Mouse (Mus musculus): ENCODE measurements around the gene Nfix. TPM values are rescaled to one million over a fixed set of nuclear protein-coding genes. Genes with fewer than 3 reads are reported as not detected.

Gene Nfix
- polyA plus RNA-seq, 1 experiment, result 1.2 TPM

DNA sequence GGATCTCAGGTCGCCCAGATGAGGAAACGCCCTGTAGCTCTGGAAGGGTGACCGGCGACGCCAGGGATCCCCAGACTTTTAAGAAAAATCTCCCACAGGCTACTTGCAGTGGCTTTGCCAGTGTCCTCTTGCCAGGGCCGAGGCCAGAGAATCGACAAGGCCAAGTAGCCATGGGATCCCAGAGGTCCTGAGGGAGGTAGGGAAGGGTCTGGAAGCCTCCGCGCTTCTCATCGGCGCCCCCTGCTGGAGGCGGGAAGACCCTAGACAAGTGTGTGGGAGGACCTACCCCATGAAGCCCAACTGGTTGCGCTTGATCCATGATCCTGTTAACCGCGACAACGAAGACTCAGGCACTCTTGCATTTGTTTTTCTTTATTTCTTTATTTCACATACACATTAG is 95.8 kb downstream of the Nfix start:
- peaks cover 3% of the 10 kb centered on the region for H3K36me3 ChIP-seq (ENCODE audit: control insufficient read depth, insufficient read depth, low read length, poor library complexity, severe bottlenecking)
- TF ChIP-seq CTCF (IDR thresholded peaks at IDR 0.05; ENCODE audit: low read depth, low read length) (peak; percentile 94), POLR2A (IDR thresholded peaks at IDR 0.05; ENCODE audit: insufficient read depth, low read length) (no peak)
- peak overlapping the region; percentile 35 for H3K4me3 ChIP-seq (ENCODE audit: low read depth, low read length)
- peaks cover 22% of the 10 kb centered on the region for H3K27me3 ChIP-seq (ENCODE audit: control insufficient read depth, insufficient read depth, low read length, poor library complexity, severe bottlenecking)
- H3K4me1 ChIP-seq (ENCODE audit: control insufficient read depth, insufficient read depth, low read length), result no peaks in the 10 kb centered on the region
- no peak overlapping the region for H3K27ac ChIP-seq (ENCODE audit: insufficient read depth, low read length)
- peak overlapping the region; percentile 38 for H3K9ac ChIP-seq (ENCODE audit: low read depth, poor library complexity, severe bottlenecking)
- no peaks in the 10 kb centered on the region for H3K9me3 ChIP-seq (replicated peaks; ENCODE audit: control insufficient read depth, insufficient read depth, low read length, poor library complexity, severe bottlenecking)

DNA sequence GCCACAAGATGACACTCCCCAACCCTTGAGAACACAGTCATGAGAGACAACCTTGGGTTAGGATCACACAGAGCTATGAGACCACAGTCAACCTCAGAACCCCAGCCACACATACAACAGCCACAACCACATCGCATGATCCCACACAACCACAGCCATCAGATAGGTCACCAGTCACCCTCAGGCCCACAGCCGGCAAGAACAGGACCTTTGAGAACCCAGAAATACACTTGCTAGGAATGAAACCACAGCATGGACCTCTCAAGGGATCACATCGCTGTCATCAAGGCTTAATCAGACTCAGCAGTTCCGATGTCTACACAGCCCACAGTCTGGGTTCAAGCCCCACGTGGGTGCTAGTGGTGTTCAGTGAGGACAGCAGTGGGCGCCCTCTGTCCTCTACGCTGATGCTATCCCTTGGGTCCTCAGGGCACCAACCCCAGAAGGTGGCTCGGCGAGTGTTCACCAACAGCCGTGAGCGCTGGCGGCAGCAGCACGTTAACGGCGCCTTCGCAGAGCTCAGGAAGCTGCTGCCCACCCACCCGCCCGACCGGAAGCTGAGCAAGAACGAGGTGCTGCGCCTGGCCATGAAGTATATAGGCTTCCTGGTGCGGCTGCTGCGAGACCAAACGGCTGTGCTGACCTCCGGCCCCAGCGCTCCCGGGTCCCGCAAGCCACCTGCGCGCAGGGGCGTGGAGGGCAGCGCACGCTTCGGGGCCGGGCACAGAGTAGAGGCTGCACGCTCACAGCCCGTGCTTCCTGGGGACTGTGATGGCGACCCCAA is 96.5 kb downstream of the Nfix start:
- Histone ChIP-seq H3K4me1 (ENCODE audit: control insufficient read depth, insufficient read depth, low read length) (no peaks in the 10 kb centered on the region), H3K36me3 (ENCODE audit: control insufficient read depth, insufficient read depth, low read length, poor library complexity, severe bottlenecking) (peaks cover 10% of the 10 kb centered on the region), H3K27ac (ENCODE audit: insufficient read depth, low read length) (no peak overlapping the region), H3K27me3 (ENCODE audit: control insufficient read depth, insufficient read depth, low read length, poor library complexity, severe bottlenecking) (peaks cover 22% of the 10 kb centered on the region), H3K9ac (ENCODE audit: low read depth, poor library complexity, severe bottlenecking) (peak overlapping the region; percentile 38), H3K4me3 (ENCODE audit: low read depth, low read length) (peak overlapping the region; percentile 35), H3K9me3 (replicated peaks; ENCODE audit: control insufficient read depth, insufficient read depth, low read length, poor library complexity, severe bottlenecking) (no peaks in the 10 kb centered on the region)
- TF ChIP-seq CTCF (IDR thresholded peaks at IDR 0.05; ENCODE audit: low read depth, low read length) (no peak), EP300 (IDR thresholded peaks at IDR 0.05; ENCODE audit: insufficient read depth, low read depth, low read length) (no peak), POLR2A (IDR thresholded peaks at IDR 0.05; ENCODE audit: insufficient read depth, low read length) (no peak)

DNA sequence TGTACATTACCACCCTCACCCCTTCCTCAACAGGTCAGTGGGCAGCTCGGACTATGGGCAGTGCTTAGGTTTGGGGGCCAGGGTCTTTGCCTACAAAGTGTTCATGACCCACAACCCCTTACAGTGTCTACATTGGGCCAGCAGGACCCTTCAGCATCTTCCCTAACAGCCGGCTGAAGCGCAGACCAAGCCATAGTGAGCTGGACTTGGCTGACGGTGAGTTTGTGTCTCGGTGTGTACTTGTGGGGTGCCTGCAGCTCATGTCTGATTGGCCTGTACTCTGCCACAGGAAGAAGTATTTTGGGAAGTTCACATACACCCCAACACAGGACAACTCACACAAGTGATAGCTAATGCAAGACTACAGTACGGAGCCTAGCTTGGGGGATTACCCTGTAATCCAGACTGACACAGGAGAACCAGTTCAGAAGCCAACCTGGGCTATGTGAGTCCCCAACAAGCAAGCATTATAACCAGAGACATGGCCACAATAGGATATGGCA is 97.1 kb downstream of the Nfix start:
- H3K27me3 ChIP-seq (ENCODE audit: control insufficient read depth, insufficient read depth, low read length, poor library complexity, severe bottlenecking), result peaks cover 20% of the 10 kb centered on the region
- no peak overlapping the region for H3K4me3 ChIP-seq (ENCODE audit: low read depth, low read length)
- peaks cover 16% of the 10 kb centered on the region for H3K36me3 ChIP-seq (ENCODE audit: control insufficient read depth, insufficient read depth, low read length, poor library complexity, severe bottlenecking)
- TF ChIP-seq CTCF (IDR thresholded peaks at IDR 0.05; ENCODE audit: low read depth, low read length), result no peak
- TF ChIP-seq POLR2A (IDR thresholded peaks at IDR 0.05; ENCODE audit: insufficient read depth, low read length), result no peak
- no peak for TF ChIP-seq EP300 (IDR thresholded peaks at IDR 0.05; ENCODE audit: insufficient read depth, low read depth, low read length)
- no peaks in the 10 kb centered on the region for H3K4me1 ChIP-seq (ENCODE audit: control insufficient read depth, insufficient read depth, low read length)
- no peaks in the 10 kb centered on the region for H3K9me3 ChIP-seq (replicated peaks; ENCODE audit: control insufficient read depth, insufficient read depth, low read length, poor library complexity, severe bottlenecking)
- H3K9ac ChIP-seq (ENCODE audit: low read depth, poor library complexity, severe bottlenecking), result no peak overlapping the region
- no peak overlapping the region for H3K27ac ChIP-seq (ENCODE audit: insufficient read depth, low read length)

DNA sequence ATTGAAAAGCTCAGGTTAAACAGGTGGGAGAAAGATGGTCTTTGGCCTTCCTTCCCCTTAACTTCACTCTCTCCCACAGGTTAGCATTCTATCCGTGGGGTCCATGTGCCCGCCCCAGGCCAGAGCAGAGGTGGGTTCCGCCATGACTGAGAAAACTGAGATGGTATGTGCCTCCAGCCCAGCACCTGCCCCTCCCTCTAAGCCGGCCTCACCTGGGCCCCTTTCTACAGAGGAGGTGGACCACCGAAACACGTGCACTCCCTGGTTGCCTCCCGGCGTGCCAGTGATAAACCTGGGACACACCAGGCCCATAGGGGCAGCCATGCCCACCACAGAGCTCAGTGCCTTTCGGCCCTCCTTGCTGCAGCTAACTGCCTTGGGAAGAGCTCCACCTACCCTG is 97.6 kb downstream of the Nfix start:
- H3K27ac ChIP-seq (ENCODE audit: insufficient read depth, low read length), result no peak overlapping the region
- TF ChIP-seq POLR2A (IDR thresholded peaks at IDR 0.05; ENCODE audit: insufficient read depth, low read length), result no peak
- no peak for TF ChIP-seq CTCF (IDR thresholded peaks at IDR 0.05; ENCODE audit: low read depth, low read length)
- no peak for TF ChIP-seq EP300 (IDR thresholded peaks at IDR 0.05; ENCODE audit: insufficient read depth, low read depth, low read length)
- H3K27me3 ChIP-seq (ENCODE audit: control insufficient read depth, insufficient read depth, low read length, poor library complexity, severe bottlenecking), result peaks cover 20% of the 10 kb centered on the region

DNA sequence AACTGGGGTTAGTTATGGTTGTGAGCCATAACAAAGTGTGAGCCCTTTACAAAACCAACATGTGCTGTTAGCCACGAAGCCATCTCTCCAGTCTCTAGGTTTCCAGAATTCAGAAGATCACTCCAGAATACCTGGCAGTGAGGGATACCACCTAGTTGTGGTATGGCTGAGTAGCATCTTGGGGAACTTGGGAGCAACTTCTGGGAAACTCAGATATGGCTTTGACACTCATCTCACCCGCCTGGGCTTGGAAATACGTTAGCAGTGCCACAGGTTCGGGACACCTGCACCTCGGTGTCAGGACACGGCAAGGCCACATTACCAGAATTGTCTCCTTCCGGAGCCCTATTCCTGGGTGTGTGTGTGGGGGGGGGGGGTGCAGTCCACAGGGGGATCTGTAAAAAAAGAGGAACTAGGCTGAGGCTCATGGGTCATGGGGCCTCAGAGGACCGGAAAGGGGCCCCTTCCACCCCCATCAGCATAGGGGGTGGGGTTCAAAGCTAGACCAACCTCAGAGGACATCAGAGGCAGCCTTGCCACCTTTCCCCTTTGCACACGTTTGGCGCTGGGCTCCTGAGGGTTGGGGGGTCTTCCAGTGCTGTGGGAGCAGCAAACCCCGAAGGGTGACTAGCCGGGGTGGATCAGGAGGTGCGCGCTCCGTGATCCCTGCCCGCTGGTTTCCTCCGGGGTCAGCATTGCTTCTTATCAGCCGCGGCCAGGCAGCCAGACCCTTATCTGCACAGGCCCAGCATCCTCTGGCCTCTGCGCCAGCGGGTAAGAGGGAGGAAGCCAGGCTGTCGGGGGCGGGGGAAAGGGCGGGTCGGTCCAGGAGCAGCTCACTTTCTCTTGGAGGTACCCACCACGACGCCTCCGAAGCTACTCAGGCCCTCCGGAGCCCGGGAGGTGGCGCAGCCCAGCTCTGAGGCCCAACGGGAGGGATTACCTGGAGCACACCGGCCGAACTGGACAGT is 98.9 kb downstream of the Nfix start, which contains the start of gene Lyl1:
Gene Lyl1, plus strand, starts transcription at position 517 of the 971 bp plus-strand sequence.
- Histone ChIP-seq H3K9ac (ENCODE audit: low read depth, poor library complexity, severe bottlenecking) (peak within 1 kb of the TSS; percentile 41), H3K4me3 (ENCODE audit: low read depth, low read length) (peak within 1 kb of the TSS; percentile 15), H3K9me3 (replicated peaks; ENCODE audit: control insufficient read depth, insufficient read depth, low read length, poor library complexity, severe bottlenecking) (no peaks in the 10 kb centered on the region), H3K27me3 (ENCODE audit: control insufficient read depth, insufficient read depth, low read length, poor library complexity, severe bottlenecking) (peaks cover 9% of the 10 kb centered on the region), H3K27ac (ENCODE audit: insufficient read depth, low read length) (no peak within 1 kb of the TSS), H3K36me3 (ENCODE audit: control insufficient read depth, insufficient read depth, low read length, poor library complexity, severe bottlenecking) (peaks cover 26% of the 10 kb centered on the region), H3K4me1 (ENCODE audit: control insufficient read depth, insufficient read depth, low read length) (no peaks in the 10 kb centered on the region)
- no peak for TF ChIP-seq POLR2A (IDR thresholded peaks at IDR 0.05; ENCODE audit: insufficient read depth, low read length)
- TF ChIP-seq CTCF (IDR thresholded peaks at IDR 0.05; ENCODE audit: low read depth, low read length), result no peak
- no peak for TF ChIP-seq EP300 (IDR thresholded peaks at IDR 0.05; ENCODE audit: insufficient read depth, low read depth, low read length)

More for the DNA sequence above, 97.6 kb downstream of the Nfix start:
- Histone ChIP-seq H3K4me3 (ENCODE audit: low read depth, low read length) (no peak overlapping the region), H3K36me3 (ENCODE audit: control insufficient read depth, insufficient read depth, low read length, poor library complexity, severe bottlenecking) (peaks cover 21% of the 10 kb centered on the region), H3K4me1 (ENCODE audit: control insufficient read depth, insufficient read depth, low read length) (no peaks in the 10 kb centered on the region), H3K9me3 (replicated peaks; ENCODE audit: control insufficient read depth, insufficient read depth, low read length, poor library complexity, severe bottlenecking) (no peaks in the 10 kb centered on the region), H3K9ac (ENCODE audit: low read depth, poor library complexity, severe bottlenecking) (no peak overlapping the region)

All from ES-Bruce4 (cell line).